Mouse (Mus musculus) left cerebral cortex, adult 6 months (tissue): ENCODE results near the gene Dnajc21. TPM values are rescaled to one million over a fixed set of nuclear protein-coding genes. Genes with fewer than 3 reads are reported as not detected.

Experiments used
- long read RNA-seq, 2 experiments: library from polyadenylated mRNA; unstranded; transcript quantifications; one replicate each; pipeline ENCODE4 v2.0.0; 2019 to 2020
- polyA plus RNA-seq: library from polyadenylated mRNA; unstranded; fragments of <200 nt; fragmentation: Nextera tagmentation; gene quantifications from 2 replicates; pipeline ENCODE4 v1.2.3, GENCODE M21; 2021

Dnajc21 gene
- polyA plus RNA-seq = 9.5 and 24.8 TPM in 2 replicates
- long read RNA-seq, experiment 1, partial matches to known transcripts = 3 of 5 reads
- long read RNA-seq, experiment 1, other reads (novel, unspliced or antisense) = 2 of 5 reads
- long read RNA-seq, experiment 2, partial matches to known transcripts = 8 of 9 reads
- long read RNA-seq, experiment 2, other reads (novel, unspliced or antisense) = 0 of 9 reads

DNA sequence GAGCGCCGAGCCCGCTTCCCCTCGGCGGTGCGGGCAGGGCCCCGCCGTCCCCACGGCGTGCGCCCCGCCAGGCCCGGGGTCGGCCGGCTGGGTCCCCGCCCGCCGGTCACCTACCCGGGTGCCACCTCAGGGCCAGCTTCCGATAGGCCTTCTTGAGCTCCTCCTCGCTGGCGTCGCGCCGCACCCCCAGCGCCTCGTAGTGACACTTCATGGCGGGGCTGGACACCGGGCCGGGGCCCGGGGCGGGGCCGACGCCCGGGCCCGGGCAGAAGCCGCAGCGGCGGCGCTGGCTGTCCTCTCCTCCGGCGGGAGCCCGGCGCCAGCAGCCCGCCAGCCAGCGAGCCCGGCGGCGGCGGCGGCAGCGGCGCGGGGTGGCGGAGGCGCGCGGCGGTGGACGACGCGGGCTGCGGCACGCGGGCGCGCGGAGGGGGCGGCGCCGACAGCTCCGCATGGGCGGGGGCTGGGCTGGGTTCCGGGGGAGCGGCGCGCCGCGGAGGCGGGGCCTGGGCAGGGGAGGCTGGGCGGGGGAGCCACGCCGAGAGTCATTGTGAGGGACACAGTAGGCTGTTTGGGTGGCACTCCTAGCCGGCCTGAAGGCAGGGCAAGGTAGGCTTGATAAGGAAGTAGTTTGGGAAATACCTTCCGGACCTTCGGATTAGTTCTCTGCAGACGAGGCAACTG, at the start of gene Dnajc21:
Dnajc21 (minus strand) TSS at position 366 of the 681 bp plus-strand sequence.

GRCm38 (mm10) chr15:10485484-10486364, 15.4 kb upstream of the Dnajc21 start, which contains the start of the genes Brix1 and Rad1:
Gene Brix1 (minus strand): TSS chr15:10485947.
Gene Rad1 (plus strand): TSS chr15:10486018.

Other genes with a start within 250 kb of the Dnajc21 start
- gene Gm21973, start 145.1 kb downstream of the Dnajc21 start, polyA plus RNA-seq = not detected in 2 replicates
- not detected in 2 replicates for gene Agxt2, start 112.0 kb downstream of the Dnajc21 start, polyA plus RNA-seq
- 14.9 and 24.4 TPM in 2 replicates for gene Brix1, start 15.4 kb upstream of the Dnajc21 start, polyA plus RNA-seq
- 15.3 and 21.1 TPM in 2 replicates for gene Rad1, start 15.5 kb upstream of the Dnajc21 start, polyA plus RNA-seq
- gene Ttc23l, start 88.2 kb upstream of the Dnajc21 start, polyA plus RNA-seq = not detected in 2 replicates
- 1.4 and 1.5 TPM in 2 replicates for gene Rai14, start 244.1 kb upstream of the Dnajc21 start, polyA plus RNA-seq